ENCODE assay signal across 8 mouse cellular contexts in genomic region chr11:59471413-59472325, GRCm38 (mm10). TPM values are rescaled to one million over a fixed set of nuclear protein-coding genes. Genes with fewer than 3 reads are reported as not detected.
DNase-seq lines count a peak whose midpoint lies in the region; ATAC-seq lines count a peak whose summit lies in the region.

No protein-coding gene starts in this region.

- WGBS in kidney, embryonic 14.5 days = 2% methylated on average over 37 of the region's 37 CpGs
- 9% methylated on average over 37 of the region's 37 CpGs for WGBS in forebrain, embryonic 15.5 days
- WGBS in liver, embryonic 13.5 days (ENCODE audit: insufficient replicate concordance) = 8% methylated on average over 37 of the region's 37 CpGs
- 3% methylated on average over 37 of the region's 37 CpGs for WGBS in stomach, embryonic 14.5 days

- H3K9me3 ChIP-seq in kidney, embryonic 14.5 days (ENCODE audit: control insufficient read depth, low read length) = no peaks in the 10 kb centered on the region
- no peaks in the 10 kb centered on the region for H3K9me3 ChIP-seq in forebrain, embryonic 15.5 days
- H3K9me3 ChIP-seq in liver, embryonic 13.5 days (replicated peaks) = no peaks in the 10 kb centered on the region
- no peaks in the 10 kb centered on the region for H3K9me3 ChIP-seq in stomach, embryonic 14.5 days (ENCODE audit: control insufficient read depth, low read depth, low read length)

- H3K4me3 ChIP-seq in kidney, embryonic 14.5 days (ENCODE audit: low read length) = peak overlapping the region; percentile 90
- H3K4me3 ChIP-seq in forebrain, embryonic 15.5 days = peak overlapping the region; percentile 76
- H3K4me3 ChIP-seq in liver, embryonic 13.5 days (replicated peaks) = peak overlapping the region; percentile 70
- H3K4me3 ChIP-seq in stomach, embryonic 14.5 days (ENCODE audit: low read depth, low read length) = peak overlapping the region; percentile 85

- ATAC-seq in kidney, embryonic 14.5 days (ENCODE audit: low FRiP score, low TSS enrichment) = peak; percentile 87
- peak; percentile 74 for ATAC-seq in forebrain, embryonic 15.5 days (replicated peaks)
- peak; percentile 64 for ATAC-seq in liver, embryonic 13.5 days (ENCODE audit: low read depth)
- peak; percentile 77; the same call in 1 of the 2 replicates for ATAC-seq in stomach, embryonic 14.5 days (ENCODE audit: insufficient number of reproducible peaks, insufficient read depth, low FRiP score, low read depth)

- no peaks in the 10 kb centered on the region for H3K27me3 ChIP-seq in kidney, embryonic 14.5 days (ENCODE audit: control insufficient read depth, insufficient read depth, low read length)
- H3K27me3 ChIP-seq in forebrain, embryonic 15.5 days = no peaks in the 10 kb centered on the region
- H3K27me3 ChIP-seq in liver, embryonic 13.5 days = peaks cover 18% of the 10 kb centered on the region; the same call in 1 of the 2 replicates
- no peaks in the 10 kb centered on the region for H3K27me3 ChIP-seq in stomach, embryonic 14.5 days (ENCODE audit: control insufficient read depth, insufficient read depth, low read length)

- no peak for DNase-seq in kidney, adult 11 months
- DNase-seq in MN1 (ENCODE audit: low spot score) = peak; percentile 60
- DNase-seq in liver, embryonic 13.5 days = peak; percentile 9
- DNase-seq in frontal cortex, postnatal 25 days (ENCODE audit: low spot score in 2 of 2) = no peak
- no peak for DNase-seq in layer of hippocampus, postnatal 10 days (ENCODE audit: low spot score in 2 of 2)

- no peaks in the 10 kb centered on the region for H3K36me3 ChIP-seq in kidney, embryonic 14.5 days (ENCODE audit: control insufficient read depth, insufficient read depth, low read length)
- no peaks in the 10 kb centered on the region for H3K36me3 ChIP-seq in forebrain, embryonic 15.5 days
- no peaks in the 10 kb centered on the region for H3K36me3 ChIP-seq in liver, embryonic 13.5 days
- H3K36me3 ChIP-seq in stomach, embryonic 14.5 days (ENCODE audit: control insufficient read depth, insufficient read depth, low read length) = no peaks in the 10 kb centered on the region

- H3K4me1 ChIP-seq in kidney, embryonic 14.5 days (ENCODE audit: control insufficient read depth, insufficient read depth, low read length) = peaks cover 7% of the 10 kb centered on the region
- H3K4me1 ChIP-seq in forebrain, embryonic 15.5 days = peaks cover 18% of the 10 kb centered on the region
- H3K4me1 ChIP-seq in liver, embryonic 13.5 days (replicated peaks) = peaks cover 12% of the 10 kb centered on the region
- H3K4me1 ChIP-seq in stomach, embryonic 14.5 days (ENCODE audit: control insufficient read depth, insufficient read depth, low read length) = 0 out of 2 replicates have a peak, but pooled peaks cover 7% of the 10 kb centered on the region

- H3K27ac ChIP-seq in kidney, embryonic 14.5 days (ENCODE audit: low read depth, low read length) = peak overlapping the region; percentile 68; the same call in 1 of the 2 replicates
- H3K27ac ChIP-seq in forebrain, embryonic 15.5 days (replicated peaks) = peak overlapping the region; percentile 73
- H3K27ac ChIP-seq in liver, embryonic 13.5 days = peak overlapping the region; percentile 47; the same call in 1 of the 2 replicates
- peak overlapping the region; percentile 55 for H3K27ac ChIP-seq in stomach, embryonic 14.5 days (ENCODE audit: low read length)

- H3K9ac ChIP-seq in kidney, embryonic 14.5 days (ENCODE audit: low read depth, low read length) = peak overlapping the region; percentile 86
- H3K9ac ChIP-seq in forebrain, embryonic 15.5 days (replicated peaks) = peak overlapping the region; percentile 96
- peak overlapping the region; percentile 81 for H3K9ac ChIP-seq in liver, embryonic 13.5 days
- peak overlapping the region; percentile 84 for H3K9ac ChIP-seq in stomach, embryonic 14.5 days (replicated peaks; ENCODE audit: low read depth, low read length)

- H3K4me2 ChIP-seq in kidney, embryonic 14.5 days (replicated peaks; ENCODE audit: low read depth, low read length) = peak overlapping the region; percentile 92
- H3K4me2 ChIP-seq in forebrain, embryonic 15.5 days (replicated peaks) = peak overlapping the region; percentile 83
- H3K4me2 ChIP-seq in liver, embryonic 13.5 days = peak overlapping the region; percentile 94
- H3K4me2 ChIP-seq in stomach, embryonic 14.5 days (replicated peaks; ENCODE audit: low read depth, low read length) = peak overlapping the region; percentile 81

RNA-seq across cellular contexts. Expression of gene Zfp867, which starts 0.6 kb away (rescaled TPM):
- polyA plus RNA-seq in kidney, embryonic 14.5 days (2014; fragmentation: Nextera tagmentation; extraction: Ambion mirVana) = 9.9 and 10.3 TPM in 2 replicates
- polyA plus RNA-seq in forebrain, embryonic 15.5 days (2015; fragmentation: Nextera tagmentation; extraction: Ambion mirVana) = 14.8 and 15.9 TPM in 2 replicates
- 1.1 and 1.8 TPM in 2 replicates for polyA plus RNA-seq in liver, embryonic 13.5 days (2015; fragmentation: Nextera tagmentation; extraction: Ambion mirVana)
- 9.0 and 9.1 TPM in 2 replicates for polyA plus RNA-seq in stomach, embryonic 14.5 days (2014; fragmentation: Nextera tagmentation; extraction: Ambion mirVana)
- 1 to 10 TPM; 4.2 to 5.0 TPM for total RNA-seq in layer of hippocampus, postnatal 10 days (2021)

RNA-seq across cellular contexts. Expression of gene Snap47, which starts 20.7 kb away (rescaled TPM):
- polyA plus RNA-seq in kidney, embryonic 14.5 days (2014; fragmentation: Nextera tagmentation; extraction: Ambion mirVana) = 98.4 and 108 TPM in 2 replicates
- 354 and 388 TPM in 2 replicates for polyA plus RNA-seq in forebrain, embryonic 15.5 days (2015; fragmentation: Nextera tagmentation; extraction: Ambion mirVana)
- 26.8 and 31.0 TPM in 2 replicates for polyA plus RNA-seq in liver, embryonic 13.5 days (2015; fragmentation: Nextera tagmentation; extraction: Ambion mirVana)
- 113 and 116 TPM in 2 replicates for polyA plus RNA-seq in stomach, embryonic 14.5 days (2014; fragmentation: Nextera tagmentation; extraction: Ambion mirVana)
- total RNA-seq in layer of hippocampus, postnatal 10 days (2021) = 100 to 1,000 TPM; 307 to 329 TPM

RNA-seq across cellular contexts. Expression of gene Jmjd4, which starts 21.8 kb away (rescaled TPM):
- polyA plus RNA-seq in kidney, embryonic 14.5 days (2014; fragmentation: Nextera tagmentation; extraction: Ambion mirVana) = 10.2 and 15.1 TPM in 2 replicates
- 13.9 TPM in 2 replicates for polyA plus RNA-seq in forebrain, embryonic 15.5 days (2015; fragmentation: Nextera tagmentation; extraction: Ambion mirVana)
- polyA plus RNA-seq in liver, embryonic 13.5 days (2015; fragmentation: Nextera tagmentation; extraction: Ambion mirVana) = 5.2 and 5.3 TPM in 2 replicates
- 11.2 and 12.6 TPM in 2 replicates for polyA plus RNA-seq in stomach, embryonic 14.5 days (2014; fragmentation: Nextera tagmentation; extraction: Ambion mirVana)
- total RNA-seq in layer of hippocampus, postnatal 10 days (2021) = 10 to 100 TPM; 30.3 to 30.6 TPM

RNA-seq across cellular contexts. Expression of gene Zkscan17, which starts 54.9 kb away (rescaled TPM):
- 17.9 and 27.4 TPM in 2 replicates for polyA plus RNA-seq in kidney, embryonic 14.5 days (2014; fragmentation: Nextera tagmentation; extraction: Ambion mirVana)
- 17.2 and 17.8 TPM in 2 replicates for polyA plus RNA-seq in forebrain, embryonic 15.5 days (2015; fragmentation: Nextera tagmentation; extraction: Ambion mirVana)
- polyA plus RNA-seq in liver, embryonic 13.5 days (2015; fragmentation: Nextera tagmentation; extraction: Ambion mirVana) = 4.6 and 5.6 TPM in 2 replicates
- polyA plus RNA-seq in stomach, embryonic 14.5 days (2014; fragmentation: Nextera tagmentation; extraction: Ambion mirVana) = 19.4 and 20.9 TPM in 2 replicates
- total RNA-seq in layer of hippocampus, postnatal 10 days (2021) = 10 to 100 TPM; 13.1 to 15.1 TPM

Comparison
In these comparisons a context has a peak if more than half of its experiments do, and no peak if none do; other contexts are left out.
1. DNase-seq: peak in MN1 (single experiment) and liver, embryonic 13.5 days (single experiment); none in kidney, adult 11 months (single experiment), frontal cortex, postnatal 25 days (0 of 2) and layer of hippocampus, postnatal 10 days (0 of 2).
2. Peak in every context shown above with its lines, with median percentiles within 50 percentile points of each other: ATAC-seq, H3K27ac ChIP-seq, H3K4me2 ChIP-seq, H3K4me3 ChIP-seq and H3K9ac ChIP-seq.